Mouse (Mus musculus): ENCODE measurements around the gene Abcd4. TPM values are rescaled to one million over a fixed set of nuclear protein-coding genes. Genes with fewer than 3 reads are reported as not detected.

The Abcd4 gene
- total RNA-seq, 2 experiments from 2014 or later = 10.4 to 11.9 TPM

DNA sequence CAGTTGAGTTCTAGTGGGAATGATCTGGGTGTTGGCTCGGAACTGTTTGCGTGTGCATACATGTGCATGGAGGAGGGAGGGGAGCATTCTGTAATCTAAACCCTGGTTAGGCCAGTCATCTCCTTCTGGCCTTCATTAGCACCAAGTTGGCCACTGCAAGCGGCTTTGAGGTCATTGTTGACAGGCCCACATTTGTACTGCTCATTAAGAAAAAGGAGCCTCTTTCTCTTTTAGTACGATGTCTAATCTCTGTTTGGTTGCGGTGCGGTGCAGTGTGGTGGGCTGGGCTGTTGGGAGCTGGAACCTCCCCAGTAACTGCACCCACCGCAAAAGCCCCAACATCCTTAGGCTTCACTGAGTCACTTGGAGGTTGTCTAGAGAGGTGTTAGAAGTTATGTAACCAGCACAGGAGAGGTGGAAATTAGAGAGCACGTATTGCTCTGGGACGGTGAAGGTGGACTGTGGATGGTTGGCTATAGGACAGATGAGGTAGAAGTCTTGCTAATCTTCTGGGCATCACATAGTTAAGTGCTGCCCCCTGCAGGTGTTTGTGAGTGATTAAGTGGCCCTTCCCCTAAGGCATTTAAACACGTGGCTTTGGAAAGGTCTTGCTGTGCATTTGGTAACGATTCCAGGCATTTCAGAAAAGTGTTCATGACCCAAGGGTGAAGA lies 39.3 kb downstream of the Abcd4 start:
- intact Hi-C loops (cut with DNase I) = no loop called here

DNA sequence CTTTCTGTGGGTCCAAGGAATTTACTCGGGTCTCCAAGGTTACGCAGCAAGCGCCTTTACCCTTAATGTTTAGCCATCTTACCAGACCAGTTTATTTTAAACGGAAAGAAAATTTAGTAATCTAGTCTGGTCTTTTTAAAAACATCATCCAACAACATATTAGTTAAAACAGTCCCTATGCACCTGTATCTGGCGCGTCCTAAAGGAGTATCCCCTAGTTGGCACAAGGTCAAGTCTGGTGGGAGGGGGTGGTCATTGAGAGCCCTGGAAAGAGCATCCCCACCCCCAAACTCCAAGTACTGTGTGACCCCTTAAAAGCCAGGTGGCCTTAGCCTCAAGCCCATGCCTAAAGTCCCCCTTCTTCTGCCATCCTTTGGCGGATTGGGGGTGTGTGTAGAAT lies 44.1 kb downstream of the Abcd4 start:
- intact Hi-C loops (cut with DNase I) = no loop called here
- no peak for DNase-seq (ENCODE audit: low spot score in 2 of 2)

More for the DNA sequence above, 39.3 kb downstream of the Abcd4 start:
- DNase-seq (ENCODE audit: low spot score in 2 of 2) = no peak

DNA sequence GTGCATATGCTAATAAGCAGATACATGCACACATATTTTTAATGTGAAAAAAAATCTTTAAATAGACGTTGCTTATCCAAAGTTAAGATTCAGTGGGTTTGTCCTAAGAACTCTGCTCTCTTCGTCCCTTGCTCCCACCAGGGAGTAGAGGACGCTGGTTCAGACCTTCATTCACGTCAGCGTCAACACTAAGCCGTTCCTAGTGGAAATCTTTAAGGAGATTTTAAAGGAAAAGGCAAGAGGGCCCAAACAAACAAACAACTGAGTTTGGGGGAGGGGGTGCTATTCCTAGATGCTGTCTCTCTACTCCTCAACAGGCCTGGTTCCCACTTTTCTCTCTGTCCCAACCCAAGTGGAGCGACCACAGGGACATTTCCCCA lies 44.9 kb downstream of the Abcd4 start:
- intact Hi-C loops (cut with DNase I) = no loop called here
- DNase-seq (ENCODE audit: low spot score in 2 of 2) = no peak

DNA sequence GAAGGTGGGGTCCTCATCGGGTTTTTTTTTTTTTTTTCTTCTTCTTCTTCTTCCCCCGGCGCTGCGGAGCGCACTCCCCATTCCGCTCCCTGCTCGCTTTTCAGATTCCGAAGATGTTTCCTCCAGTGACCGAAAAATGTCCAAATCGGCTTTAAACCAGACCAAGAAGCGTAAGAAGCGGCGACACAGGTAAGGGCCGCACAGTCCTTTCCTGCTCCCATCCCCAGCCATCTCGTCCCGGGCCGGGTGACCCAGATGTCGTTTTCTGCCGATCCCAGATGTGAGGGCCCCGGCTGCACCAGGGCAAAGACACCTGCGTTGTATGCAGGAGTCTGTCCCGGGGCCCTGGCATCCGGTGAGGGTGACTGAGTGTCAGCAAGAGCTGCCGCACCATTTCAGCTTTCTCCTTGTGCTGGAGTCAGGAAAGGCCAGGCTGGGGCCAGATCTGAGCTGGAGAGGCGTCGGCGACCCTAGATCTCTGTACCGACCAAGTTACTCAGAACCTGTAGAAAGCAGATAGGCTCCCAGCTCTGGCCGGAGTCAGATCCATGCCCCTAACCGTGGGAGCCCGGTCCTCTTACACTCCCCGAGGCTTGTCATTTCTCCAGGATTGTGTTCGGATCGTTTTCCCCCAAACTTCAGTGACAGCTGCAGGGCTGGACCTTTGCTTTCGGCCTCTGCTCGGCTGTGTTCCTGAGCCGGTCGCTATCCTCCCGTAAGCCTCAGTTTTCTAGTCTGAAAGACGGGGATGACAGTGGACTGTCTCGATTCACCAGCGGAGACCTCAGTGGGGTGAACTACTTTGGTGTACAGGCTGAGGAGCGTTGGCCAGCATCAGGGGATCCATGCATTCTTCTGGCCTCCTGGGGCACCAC lies 45.5 kb downstream of the Abcd4 start:
- intact Hi-C loops (cut with DNase I) = no loop called here
- no peak for DNase-seq (ENCODE audit: low spot score in 2 of 2)

DNA sequence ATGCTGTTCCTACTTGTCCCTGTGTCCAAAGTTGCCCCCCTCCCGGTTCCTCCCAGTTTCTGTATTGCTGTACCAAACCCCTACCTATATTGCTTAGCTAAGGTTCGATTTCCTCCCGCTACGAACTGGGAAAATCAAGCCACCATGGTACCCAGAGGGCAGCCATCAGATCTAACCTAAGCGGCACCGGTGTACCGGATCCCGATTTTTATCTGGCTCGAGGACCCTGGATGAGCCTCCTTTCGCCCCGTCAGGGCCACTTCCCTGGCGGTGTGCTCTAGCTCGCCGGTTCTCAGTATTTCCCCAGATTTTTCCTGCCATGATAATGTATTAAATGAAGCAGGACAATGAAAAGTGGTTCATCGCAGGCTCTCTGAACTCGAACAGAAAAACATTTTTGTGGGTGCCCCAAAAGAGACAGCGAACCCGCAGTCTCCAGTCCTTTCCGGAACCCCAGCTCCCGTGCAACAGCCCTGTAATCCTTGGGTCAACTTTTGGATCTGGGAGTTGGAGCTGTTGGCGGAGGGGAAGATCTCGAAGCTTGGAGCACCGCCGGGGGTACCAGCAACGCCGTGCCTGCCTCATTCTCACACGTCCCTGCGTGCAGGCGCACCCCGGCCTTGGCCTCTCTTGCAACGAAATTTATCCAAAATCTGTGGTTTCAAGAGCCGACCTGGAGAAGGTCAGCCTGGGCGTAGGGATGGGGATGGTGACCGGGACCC lies 46.4 kb downstream of the Abcd4 start:
- intact Hi-C loops (cut with DNase I) = no loop called here
- DNase-seq (ENCODE audit: low spot score in 2 of 2) = no peak

DNA sequence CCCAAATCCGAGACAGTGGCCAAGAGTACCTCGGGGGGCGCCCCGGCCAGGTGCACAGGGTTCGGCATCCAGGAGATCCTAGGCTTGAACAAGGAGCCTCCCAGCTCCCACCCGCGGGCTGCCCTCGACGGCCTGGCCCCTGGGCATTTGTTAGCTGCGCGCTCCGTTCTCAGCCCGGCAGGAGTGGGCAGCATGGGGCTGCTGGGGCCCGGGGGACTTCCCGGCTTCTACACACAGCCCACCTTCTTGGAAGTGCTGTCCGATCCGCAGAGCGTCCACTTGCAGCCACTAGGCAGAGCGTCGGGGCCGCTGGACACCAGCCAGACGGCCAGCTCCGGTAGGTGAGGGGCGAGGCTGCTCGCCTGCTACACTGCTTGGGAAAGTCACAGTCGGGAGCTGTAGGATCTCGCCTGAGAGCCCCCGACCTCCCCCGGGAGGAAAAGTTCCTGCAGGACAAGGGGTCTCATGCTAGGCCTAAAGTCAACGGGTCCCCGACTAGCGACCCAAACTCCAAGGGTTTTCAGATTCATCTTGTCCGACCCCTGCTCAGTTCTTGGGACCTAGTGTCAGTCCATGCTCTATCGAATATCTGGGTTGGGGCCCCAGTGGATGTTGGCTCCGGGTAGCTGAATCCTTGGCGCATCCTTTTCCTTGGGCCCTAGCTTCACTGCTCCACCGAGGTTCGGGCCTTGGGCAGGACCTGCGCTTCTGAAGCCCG lies 47.1 kb downstream of the Abcd4 start:
- DNase-seq (ENCODE audit: low spot score in 2 of 2) = no peak
- intact Hi-C loops (cut with DNase I) = no loop called here

DNA sequence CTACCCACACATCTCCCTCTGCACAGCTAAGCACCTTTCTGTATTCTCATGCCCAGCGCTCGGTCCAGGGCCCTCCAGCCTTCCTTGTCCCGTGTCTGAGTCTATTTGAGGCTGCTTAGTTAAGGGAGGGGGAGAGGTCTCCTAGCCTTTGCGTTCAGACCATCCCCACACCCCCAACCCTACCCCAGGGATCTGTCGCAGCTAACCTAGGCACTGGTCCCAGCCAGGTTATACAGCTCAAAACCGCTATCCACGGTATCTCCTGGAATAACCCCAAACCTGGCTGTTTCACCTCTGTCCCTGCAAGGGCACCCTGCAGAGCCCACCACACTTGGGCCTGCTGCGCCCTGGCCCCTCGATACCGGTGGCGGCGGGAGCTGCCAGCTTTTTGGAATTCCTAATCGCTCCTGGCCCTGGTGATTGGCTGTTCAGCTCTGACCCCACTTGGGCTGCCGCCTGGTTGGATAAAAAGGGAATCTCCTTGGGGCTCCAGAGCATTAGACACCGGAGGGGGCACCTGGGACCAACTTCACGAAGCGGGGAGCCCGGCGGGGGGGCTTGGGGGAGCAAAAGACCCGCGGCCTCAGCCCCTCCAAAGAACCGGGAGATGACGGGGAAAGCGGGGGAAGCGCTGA lies 47.8 kb downstream of the Abcd4 start, which contains the start of gene Vsx2:
Gene Vsx2, plus strand, starts transcription at position 427 of the 635 bp plus-strand sequence.
- no peak for DNase-seq (ENCODE audit: low spot score in 2 of 2)
- intact Hi-C loops (cut with DNase I) = no loop called here

DNA sequence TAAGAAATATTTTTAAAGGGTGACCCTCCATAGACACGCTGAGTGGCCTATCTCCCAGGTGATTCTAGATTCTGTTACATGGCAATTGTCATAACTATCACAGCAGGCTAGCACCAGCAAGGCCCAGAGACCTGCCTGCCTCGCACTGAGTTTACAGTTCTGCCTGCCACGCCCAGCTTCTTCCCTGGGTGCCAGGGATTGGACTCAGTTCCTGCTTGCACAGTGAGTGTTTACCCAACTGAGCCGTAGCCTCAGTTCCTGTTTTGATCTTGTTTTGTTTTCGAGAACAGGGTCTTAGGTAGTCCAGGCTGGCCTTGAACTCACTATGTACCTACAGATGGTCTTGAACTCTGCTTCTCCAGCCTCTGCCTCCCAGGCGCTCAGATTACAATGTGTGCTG lies 49.6 kb downstream of the Abcd4 start:
- intact Hi-C loops (cut with DNase I) = no loop called here
- DNase-seq (ENCODE audit: low spot score in 2 of 2) = no peak

DNA sequence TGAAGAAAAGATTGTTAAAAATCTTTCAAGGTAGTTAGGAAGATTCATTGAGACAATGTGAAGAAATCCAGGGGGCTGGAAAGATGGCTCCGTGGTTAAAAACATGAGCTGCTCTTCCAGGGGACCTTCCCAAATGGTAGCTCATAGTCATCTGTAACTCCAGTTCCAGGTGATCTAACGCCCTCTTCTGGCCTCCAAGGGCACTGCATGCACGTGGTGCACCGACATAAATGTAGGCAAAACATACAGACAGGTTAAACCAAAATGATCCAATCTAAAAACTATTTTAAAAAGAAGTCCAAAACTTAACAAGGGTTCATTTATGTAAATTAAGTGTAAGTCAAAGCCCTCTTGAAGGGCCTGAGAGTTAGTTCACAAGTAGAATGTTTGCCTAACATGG lies 54.7 kb downstream of the Abcd4 start:
- intact Hi-C loops (cut with DNase I) = no loop called here
- DNase-seq (ENCODE audit: low spot score in 2 of 2) = no peak

DNA sequence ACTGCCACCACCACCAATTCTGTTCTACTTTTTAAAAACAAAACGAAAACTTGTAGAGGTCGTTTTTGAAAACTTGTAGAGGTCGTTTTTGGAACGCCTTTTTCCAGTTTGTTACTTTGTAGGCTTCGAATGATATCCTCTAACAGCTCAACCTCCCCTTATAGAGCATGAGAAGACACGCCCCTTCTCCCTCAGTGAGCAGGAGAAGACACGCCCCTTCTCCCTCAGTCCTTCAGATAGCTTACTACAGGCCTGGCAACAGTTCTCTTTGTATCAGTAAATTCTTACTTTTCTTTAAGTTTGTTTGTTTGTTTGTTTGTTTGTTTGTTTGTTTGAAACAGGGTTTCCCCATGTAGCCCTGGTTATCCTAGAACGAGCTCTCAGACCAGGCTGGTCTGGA lies 62.0 kb downstream of the Abcd4 start:
- intact Hi-C loops (cut with DNase I) = no loop called here
- no peak for DNase-seq (ENCODE audit: low spot score in 2 of 2)

Other genes with a start within 250 kb of the Abcd4 start
- 10 to 100 TPM; 21.6 to 23.6 TPM for gene Entpd5, start 208.4 kb downstream of the Abcd4 start, total RNA-seq (2021)
- 1 to 10 TPM; 6.8 to 8.3 TPM for gene Bbof1, start 208.3 kb downstream of the Abcd4 start, total RNA-seq (2021)
- 10 to 100 TPM; 10.8 to 13.7 TPM for gene Rnf113a2, start 200.2 kb downstream of the Abcd4 start, total RNA-seq (2021)
- 10 to 100 TPM; 35.3 to 39.5 TPM for gene Aldh6a1, start 166.4 kb downstream of the Abcd4 start, total RNA-seq (2021)
- 10 to 100 TPM; 18.9 to 20.3 TPM for gene Lin52, start 166.0 kb downstream of the Abcd4 start, total RNA-seq (2021)
- under 1 TPM; 0.17 to 0.24 TPM for gene Vsx2, start 47.7 kb downstream of the Abcd4 start, total RNA-seq (2021)
- not detected for gene Vrtn, start 23.6 kb upstream of the Abcd4 start, total RNA-seq (2021)
- 10 to 100 TPM; 12.4 to 17.5 TPM for gene Syndig1l, start 81.4 kb upstream of the Abcd4 start, total RNA-seq (2021)
- 10 to 100 TPM; 28.7 to 30.5 TPM for gene Npc2, start 155.7 kb upstream of the Abcd4 start, total RNA-seq (2021)
- gene Isca2, start 155.8 kb upstream of the Abcd4 start, total RNA-seq (2021) = 10 to 100 TPM; 55.3 to 61.8 TPM

All from left cerebral cortex, postnatal 14 days (tissue).